Mouse (Mus musculus) midbrain, embryonic 13.5 days (tissue): ENCODE measurements around the gene Strap. TPM values are rescaled to one million over a fixed set of nuclear protein-coding genes. Genes with fewer than 3 reads are reported as not detected.
"Not testable (repeated sequence)": the region's sequence is repeated elsewhere in the genome, so short reads cannot be mapped to it uniquely, and the experiment has no call there.

Experiments used
- ATAC-seq: fragments of 200-750 bp; cut with Nextera tagmentation; 2 replicates; pipeline ENCODE4 v1.8.0; 2017; ENCODE audit warnings: mild to moderate bottlenecking, moderate TSS enrichment, moderate library complexity
- H3K27ac ChIP-seq: fragments of 300-500 bp; sonication (generic); 2 replicates; pipeline ENCODE4 v1.5.1; 2015; ENCODE audit warnings: inconsistent platforms, mild to moderate bottlenecking, moderate library complexity
- H3K27me3 ChIP-seq: fragments of 300-500 bp; sonication (generic); 2 replicates; pipeline ENCODE4 v1.6.1; 2015; ENCODE audit warnings: mild to moderate bottlenecking, inconsistent platforms
- H3K36me3 ChIP-seq: fragments of 300-500 bp; sonication (generic); 2 replicates; pipeline ENCODE4 v1.6.1; 2015; ENCODE audit warnings: mild to moderate bottlenecking, inconsistent platforms
- H3K4me1 ChIP-seq: fragments of 300-500 bp; sonication (generic); replicated peaks from 2 replicates; pipeline ENCODE4 v1.6.1; 2015; ENCODE audit warnings: inconsistent platforms
- H3K4me2 ChIP-seq: fragments of 300-500 bp; sonication (generic); replicated peaks from 2 replicates; pipeline ENCODE4 v1.6.1; 2015; ENCODE audit warnings: moderate library complexity, mild to moderate bottlenecking, inconsistent platforms
- H3K4me3 ChIP-seq: fragments of 300-500 bp; sonication (generic); replicated peaks from 2 replicates; pipeline ENCODE4 v1.5.1; 2015; ENCODE audit warnings: mild to moderate bottlenecking, inconsistent platforms
- H3K9ac ChIP-seq: fragments of 300-500 bp; sonication (generic); replicated peaks from 2 replicates; pipeline ENCODE4 v1.6.1; 2015; ENCODE audit warnings: mild to moderate bottlenecking, inconsistent platforms
- H3K9me3 ChIP-seq: fragments of 300-500 bp; sonication (generic); 2 replicates; pipeline ENCODE4 v1.6.1; 2016; ENCODE audit warnings: mild to moderate bottlenecking, inconsistent platforms
- WGBS: fragments of 180-500 bp; shearing (Covaris S2); methylation state at CpG from one replicate; pipeline ENCODE4 v1.1.7; 2015; 5-methylcytosine and 5-hydroxymethylcytosine counted together
- polyA plus RNA-seq: library from polyadenylated mRNA; unstranded; fragments of >200 nt; fragmentation: Nextera tagmentation; extraction: Ambion mirVana; gene quantifications from 2 replicates; pipeline ENCODE4 v1.2.1, GENCODE M21; 2015

Gene Strap
- polyA plus RNA-seq, 1 experiment from 2014 or later: 172 TPM

GRCm38 (mm10) chr6:137703431-137703830, 31.4 kb upstream of the Strap start:
- no peak for ATAC-seq
- WGBS: 86% methylated on average over 7 of the region's 7 CpGs
- no peak overlapping the region for H3K4me3 ChIP-seq
- H3K9ac ChIP-seq: no peak overlapping the region
- no peaks in the 10 kb centered on the region for H3K4me1 ChIP-seq
- no peaks in the 10 kb centered on the region for H3K36me3 ChIP-seq
- H3K9me3 ChIP-seq: no peaks in the 10 kb centered on the region
- H3K27me3 ChIP-seq: peaks cover 7% of the 10 kb centered on the region; the same call in 1 of the 2 replicates
- no peak overlapping the region for H3K27ac ChIP-seq
- H3K4me2 ChIP-seq: no peak overlapping the region

DNA sequence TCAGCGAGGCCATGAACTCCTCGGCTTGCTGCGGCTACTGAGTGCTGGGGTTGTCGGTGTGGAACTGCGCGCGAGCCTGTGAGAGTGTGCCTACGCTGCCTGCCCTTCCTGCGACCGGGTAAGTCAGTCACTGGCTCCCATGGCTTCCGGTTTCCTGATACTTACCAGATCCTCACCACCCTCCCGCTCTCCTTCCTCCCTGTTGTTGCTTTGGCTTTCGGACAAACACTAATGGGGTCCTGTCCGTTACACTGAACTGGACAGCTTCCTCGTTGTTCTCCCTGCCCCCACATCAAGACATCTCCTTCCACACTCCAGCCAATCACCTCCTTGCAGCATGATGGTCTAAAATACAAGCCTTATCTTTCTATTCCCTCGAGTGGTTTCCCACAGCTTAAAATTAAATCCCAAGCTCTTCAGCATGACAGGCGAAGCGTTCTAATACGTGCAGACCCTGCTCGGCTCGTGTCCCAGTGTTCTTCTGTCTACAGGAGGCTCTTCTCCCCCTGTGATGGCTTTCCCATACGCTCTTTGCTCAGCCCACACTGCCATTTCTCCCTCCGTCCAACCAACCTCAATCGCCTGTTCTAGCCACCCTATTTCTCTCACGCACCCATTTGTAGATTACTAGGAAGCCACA, 30.5 kb upstream of the Strap start:
- Histone ChIP-seq H3K27ac (no peak overlapping the region), H3K4me3 (no peak overlapping the region), H3K9me3 (no peaks in the 10 kb centered on the region), H3K36me3 (no peaks in the 10 kb centered on the region), H3K4me2 (no peak overlapping the region), H3K4me1 (no peaks in the 10 kb centered on the region), H3K9ac (no peak overlapping the region), H3K27me3 (peaks cover 7% of the 10 kb centered on the region; the same call in 1 of the 2 replicates)
- 82% methylated on average over 25 of the region's 25 CpGs for WGBS
- ATAC-seq: no peak

GRCm38 (mm10) chr6:137706209-137706608, 28.7 kb upstream of the Strap start:
- H3K4me1 ChIP-seq: no peaks in the 10 kb centered on the region
- WGBS: 95% methylated on average over 10 of the region's 10 CpGs
- H3K4me2 ChIP-seq: no peak overlapping the region
- peaks cover 7% of the 10 kb centered on the region; the same call in 1 of the 2 replicates for H3K27me3 ChIP-seq
- H3K9me3 ChIP-seq: no peaks in the 10 kb centered on the region
- H3K27ac ChIP-seq: no peak overlapping the region
- H3K4me3 ChIP-seq: no peak overlapping the region
- no peaks in the 10 kb centered on the region for H3K36me3 ChIP-seq
- ATAC-seq: no peak
- no peak overlapping the region for H3K9ac ChIP-seq

DNA sequence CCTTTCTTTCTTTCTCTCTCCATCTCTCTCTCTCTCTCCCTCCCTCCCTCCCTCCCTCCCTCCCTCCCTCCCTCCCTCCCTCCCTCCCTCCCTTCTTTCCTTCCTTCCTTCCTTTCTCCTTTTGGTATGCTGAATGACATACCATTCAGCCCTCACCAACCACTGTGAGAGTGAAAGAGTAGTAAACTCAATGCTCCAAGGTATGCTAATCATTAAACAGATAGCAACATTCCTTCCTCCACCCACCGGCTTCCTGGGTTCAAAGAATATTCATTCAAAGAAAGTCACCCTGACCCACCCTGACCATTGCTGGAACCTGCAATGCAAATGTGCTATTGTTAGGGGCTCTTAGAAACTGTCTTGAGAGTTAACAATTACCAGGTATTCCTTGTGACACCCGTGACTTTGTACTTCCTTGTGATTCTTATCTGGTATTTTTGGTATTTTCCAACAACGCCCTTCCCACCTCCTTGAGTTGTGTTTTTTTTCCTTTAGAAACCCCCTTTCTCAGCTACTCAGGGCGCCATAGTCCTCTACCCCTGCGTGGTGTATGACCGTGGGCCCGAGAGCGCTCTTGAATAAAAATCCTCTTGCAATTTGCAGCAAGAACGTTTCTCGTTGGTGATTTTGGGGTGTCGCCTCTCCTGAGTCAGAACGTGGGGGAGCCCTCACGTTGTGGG, 26.0 kb upstream of the Strap start:
- 88% methylated on average over 13 of the region's 13 CpGs for WGBS
- H3K4me1 ChIP-seq: peaks cover 12% of the 10 kb centered on the region
- H3K27me3 ChIP-seq, H3K9me3 ChIP-seq, H3K4me3 ChIP-seq, H3K9ac ChIP-seq, H3K27ac ChIP-seq, H3K4me2 ChIP-seq, ATAC-seq, H3K36me3 ChIP-seq: not testable (repeated sequence)

DNA sequence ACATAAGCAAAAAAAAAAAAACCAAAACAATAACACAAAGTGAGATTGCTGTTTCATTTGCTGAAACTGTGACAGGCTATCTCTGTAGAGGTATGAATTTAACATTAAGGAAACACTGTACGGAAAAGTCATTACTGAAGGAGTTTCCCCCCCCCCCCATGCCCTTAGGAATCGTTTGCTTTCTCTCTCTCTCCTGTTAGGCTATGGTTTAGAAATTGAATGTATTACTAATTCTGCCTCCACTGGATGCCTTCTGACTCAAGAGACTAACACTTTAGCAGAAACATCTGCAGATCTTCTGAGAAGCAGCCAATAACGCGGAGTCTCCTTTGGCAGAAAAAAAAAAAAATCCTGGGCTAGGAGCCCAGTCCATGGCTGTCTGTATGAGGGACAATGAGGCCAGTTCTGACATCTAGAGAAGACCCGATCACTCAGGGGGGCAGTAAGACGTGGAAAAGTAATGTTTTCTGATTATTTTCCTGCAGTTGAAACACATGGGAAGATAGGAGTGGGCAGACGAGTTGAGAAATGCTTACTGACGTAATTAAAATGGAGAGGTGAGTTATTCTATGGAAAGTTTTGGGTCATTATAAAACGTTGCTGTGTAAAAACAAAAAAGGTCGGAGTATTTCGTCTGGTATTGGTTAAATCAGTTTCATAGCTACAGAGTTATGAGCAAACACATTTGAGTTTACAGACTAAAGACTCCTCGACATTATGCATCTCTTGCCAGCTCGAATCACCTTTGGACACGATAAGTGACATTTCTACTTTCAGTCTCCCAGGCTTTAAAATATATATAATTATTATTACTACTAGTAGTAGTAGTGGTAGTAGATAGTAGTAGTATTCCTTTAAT, 24.5 kb upstream of the Strap start:
- no peak overlapping the region for H3K4me3 ChIP-seq
- H3K9ac ChIP-seq: no peak overlapping the region
- no peaks in the 10 kb centered on the region for H3K9me3 ChIP-seq
- no peak overlapping the region for H3K27ac ChIP-seq
- H3K36me3 ChIP-seq: no peaks in the 10 kb centered on the region
- H3K4me2 ChIP-seq: no peak overlapping the region
- H3K27me3 ChIP-seq: peaks cover 7% of the 10 kb centered on the region; the same call in 1 of the 2 replicates
- WGBS: 85% methylated on average over 14 of the region's 14 CpGs
- ATAC-seq: no peak
- peaks cover 12% of the 10 kb centered on the region for H3K4me1 ChIP-seq

- H3K9me3 ChIP-seq: no peaks in the 10 kb centered on the region
- H3K27me3 ChIP-seq: peaks cover under 1% of the 10 kb centered on the region; the same call in 1 of the 2 replicates
- ATAC-seq: peak; percentile 75
- H3K9ac ChIP-seq: no peak overlapping the region
- peak overlapping the region; percentile 52 for H3K27ac ChIP-seq
- WGBS: 17% methylated on average over 7 of the region's 7 CpGs
- H3K4me1 ChIP-seq: peaks cover 12% of the 10 kb centered on the region
- no peaks in the 10 kb centered on the region for H3K36me3 ChIP-seq
- H3K4me3 ChIP-seq: no peak overlapping the region
- no peak overlapping the region for H3K4me2 ChIP-seq
Measured at GRCm38 (mm10) chr6:137712654-137713309, 22.1 kb upstream of the Strap start.

DNA sequence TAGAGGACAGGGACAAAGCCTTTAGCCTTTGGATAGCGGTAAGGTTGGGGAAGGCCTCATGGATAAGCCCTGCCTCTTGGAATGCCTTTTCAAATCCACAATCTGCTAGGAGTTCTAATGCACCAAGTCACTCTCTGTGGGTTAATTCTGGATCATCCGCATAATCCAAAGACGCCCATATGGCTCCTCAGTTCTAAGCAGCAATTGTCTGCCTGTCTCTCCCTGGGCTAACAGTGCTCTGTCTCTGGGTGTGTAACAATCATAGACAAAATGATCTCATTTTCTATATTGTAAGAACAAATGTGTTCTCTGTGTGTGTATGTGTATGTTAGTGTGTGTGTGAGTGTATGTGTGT, 21.6 kb upstream of the Strap start:
- no peaks in the 10 kb centered on the region for H3K36me3 ChIP-seq
- H3K27ac ChIP-seq: peak overlapping the region; percentile 52; the same call in 1 of the 2 replicates
- H3K4me2 ChIP-seq: no peak overlapping the region
- H3K27me3 ChIP-seq: no peaks in the 10 kb centered on the region
- H3K4me1 ChIP-seq: peaks cover 12% of the 10 kb centered on the region
- H3K9ac ChIP-seq: no peak overlapping the region
- H3K9me3 ChIP-seq: no peaks in the 10 kb centered on the region
- ATAC-seq: peak; percentile 66
- no peak overlapping the region for H3K4me3 ChIP-seq
- WGBS: 47% methylated on average over 3 of the region's 3 CpGs

DNA sequence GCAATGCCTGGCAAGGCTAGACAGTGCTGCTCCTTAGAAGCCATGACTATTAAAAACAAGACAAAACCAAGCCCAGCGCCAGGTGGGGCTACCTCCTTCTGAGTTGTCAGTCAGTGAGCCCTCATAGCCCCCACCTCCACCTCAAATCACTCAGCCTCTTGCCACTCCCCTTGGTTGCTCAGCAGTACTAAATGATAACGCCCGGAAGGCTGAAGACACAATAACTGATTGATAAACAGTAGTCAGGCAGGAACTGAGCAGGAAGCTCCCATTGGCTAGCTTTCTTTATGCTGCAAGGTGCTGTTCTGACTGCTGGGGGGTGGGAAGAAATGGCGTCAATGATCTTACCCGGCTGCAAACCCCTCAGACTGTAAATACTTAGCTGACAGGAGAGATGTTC, 18.1 kb upstream of the Strap start:
- no peak for ATAC-seq
- no peak overlapping the region for H3K9ac ChIP-seq
- no peak overlapping the region for H3K4me3 ChIP-seq
- H3K27ac ChIP-seq: no peak overlapping the region
- no peak overlapping the region for H3K4me2 ChIP-seq
- H3K27me3 ChIP-seq: no peaks in the 10 kb centered on the region
- H3K9me3 ChIP-seq: no peaks in the 10 kb centered on the region
- peaks cover 12% of the 10 kb centered on the region for H3K4me1 ChIP-seq
- no peaks in the 10 kb centered on the region for H3K36me3 ChIP-seq
- 73% methylated on average over 5 of the region's 5 CpGs for WGBS

GRCm38 (mm10) chr6:137722220-137722931, 12.5 kb upstream of the Strap start:
- Histone ChIP-seq H3K27ac (no peak overlapping the region), H3K9ac (no peak overlapping the region), H3K36me3 (no peaks in the 10 kb centered on the region), H3K4me1 (no peaks in the 10 kb centered on the region), H3K27me3 (no peaks in the 10 kb centered on the region), H3K4me2 (no peak overlapping the region), H3K9me3 (no peaks in the 10 kb centered on the region), H3K4me3 (no peak overlapping the region)
- WGBS: 92% methylated on average over 15 of the region's 15 CpGs
- ATAC-seq: no peak

GRCm38 (mm10) chr6:137723898-137724297, 11.0 kb upstream of the Strap start:
- no peaks in the 10 kb centered on the region for H3K9me3 ChIP-seq
- ATAC-seq: peak; percentile 60; the same call in 1 of the 2 replicates
- H3K27ac ChIP-seq: no peak overlapping the region
- no peak overlapping the region for H3K4me3 ChIP-seq
- H3K27me3 ChIP-seq: no peaks in the 10 kb centered on the region
- no peaks in the 10 kb centered on the region for H3K4me1 ChIP-seq
- H3K9ac ChIP-seq: no peak overlapping the region
- H3K36me3 ChIP-seq: no peaks in the 10 kb centered on the region
- H3K4me2 ChIP-seq: no peak overlapping the region
- WGBS: 8% methylated on average over 4 of the region's 4 CpGs

DNA sequence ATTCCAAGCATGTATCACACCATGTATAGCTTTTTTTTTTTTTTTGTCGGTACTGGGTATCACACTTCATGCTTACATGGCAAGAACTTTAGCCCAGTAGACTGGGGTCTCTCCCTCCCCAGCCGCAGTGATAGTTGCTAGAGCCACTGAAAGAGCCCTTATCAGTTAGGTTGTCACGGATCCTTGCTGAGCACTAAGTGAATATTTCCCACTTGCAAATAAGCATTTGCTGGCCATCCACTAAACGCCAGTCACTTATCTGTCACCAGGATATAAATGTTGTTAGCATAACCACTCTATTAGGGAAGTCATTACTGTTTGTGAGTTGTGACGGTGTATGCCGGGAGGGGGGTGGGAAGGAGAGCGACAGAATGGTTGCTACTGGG, 425 bp upstream of the Strap start:
- WGBS: 8% methylated on average over 7 of the region's 7 CpGs
- ATAC-seq: no peak

More for the DNA sequence above, 425 bp upstream of the Strap start:
- Histone ChIP-seq H3K9ac (peak overlapping the region; percentile 67), H3K27me3 (peaks cover 10% of the 10 kb centered on the region; the same call in 1 of the 2 replicates), H3K4me3 (peak overlapping the region; percentile 95), H3K4me1 (peaks cover 29% of the 10 kb centered on the region), H3K4me2 (peak overlapping the region; percentile 94), H3K36me3 (peaks cover 16% of the 10 kb centered on the region), H3K27ac (peak overlapping the region; percentile 67), H3K9me3 (no peaks in the 10 kb centered on the region)
